Mouse (Mus musculus) heart, postnatal 10 days (tissue): ENCODE measurements around the gene Rtn4rl1. TPM values are rescaled to one million over a fixed set of nuclear protein-coding genes. Genes with fewer than 3 reads are reported as not detected.
"Not testable (repeated sequence)": the region's sequence is repeated elsewhere in the genome, so short reads cannot be mapped to it uniquely, and the experiment has no call there.

Source experiments
- DNase-seq, 2 experiments: peaks; one replicate each; pipeline ENCODE4 v3.0.0; 2021
- intact Hi-C: fragments of 180-260 bp; cut with DNase I; formaldehyde crosslinking; loops from one replicate; pipeline ENCODE4 v1.15.1; 2025
- total RNA-seq, 2 experiments: library from RNA; stranded (reverse); gene quantifications; 2 replicates each; pipeline ENCODE4 v1.2.3; 2021

Rtn4rl1 gene
- total RNA-seq, 2 experiments from 2014 or later: 13.9 to 21.4 TPM

DNA sequence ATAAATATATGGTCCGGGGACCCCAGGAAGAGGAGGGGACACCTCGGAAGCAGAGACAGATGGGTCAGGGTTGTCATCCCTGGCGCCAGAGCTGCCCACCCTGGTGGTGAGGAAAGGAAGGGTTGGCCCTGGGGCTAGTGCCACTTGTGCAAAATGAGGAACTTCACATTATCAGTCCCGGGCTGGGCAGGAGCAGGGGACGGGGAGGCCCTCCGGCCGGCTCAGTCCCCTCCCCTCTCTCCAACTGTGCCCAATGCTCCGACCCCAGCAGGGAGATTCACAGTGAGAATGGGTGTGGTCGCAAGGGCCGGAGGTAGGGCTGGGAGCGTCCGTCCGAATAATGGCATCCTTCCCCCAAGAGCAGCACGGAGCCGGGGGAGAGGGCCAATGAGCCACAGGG is 28.8 kb upstream of the Rtn4rl1 start:
- peak; percentile 40 to 53 for DNase-seq
- intact Hi-C loops: loop anchor here (2.0 to 5.0 kb wide), 2 partner anchors 32 to 116 kb away; no protein-coding TSS in a partner anchor

DNA sequence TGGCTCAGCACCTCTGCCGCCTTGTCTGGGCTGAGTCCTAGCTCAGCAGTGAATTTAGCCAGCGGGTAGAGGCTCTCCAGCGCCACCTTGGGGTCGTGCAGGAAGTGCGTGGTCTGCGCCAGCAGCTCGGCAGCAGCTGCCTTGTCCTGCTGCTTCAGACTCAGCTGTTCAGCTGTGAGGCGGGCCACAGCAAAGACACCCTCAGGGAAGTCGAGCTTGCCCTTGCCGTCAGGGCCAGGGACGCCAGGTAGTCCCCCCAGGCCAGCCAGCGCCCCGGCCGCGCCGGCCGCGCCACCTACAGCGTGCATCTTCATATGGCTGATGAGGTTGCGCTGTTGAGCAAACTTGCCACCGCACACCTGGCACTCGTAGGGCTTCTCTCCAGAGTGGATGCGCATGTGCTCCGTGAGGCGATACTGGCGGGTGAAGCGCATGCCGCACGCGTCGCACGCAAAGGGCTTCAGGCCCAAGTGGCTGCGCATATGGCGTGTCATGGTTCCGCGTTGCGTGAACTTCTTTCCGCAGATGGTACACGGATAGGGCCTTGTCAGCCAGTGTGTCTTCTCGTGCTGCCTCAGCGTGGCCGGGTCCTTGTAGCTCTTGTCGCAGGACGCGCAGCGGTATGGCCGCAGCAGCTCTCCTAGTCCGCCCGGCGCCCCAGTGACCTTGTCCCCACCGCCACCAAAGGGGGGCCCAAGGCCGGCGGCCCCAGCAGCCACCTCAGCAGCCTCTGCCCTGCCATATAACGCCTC is 28.0 kb upstream of the Rtn4rl1 start:
- peak; percentile 91 to 92 for DNase-seq
- intact Hi-C loops: loop anchor here (2.0 to 5.0 kb wide), 2 partner anchors 33 to 117 kb away; no protein-coding TSS in a partner anchor

DNA sequence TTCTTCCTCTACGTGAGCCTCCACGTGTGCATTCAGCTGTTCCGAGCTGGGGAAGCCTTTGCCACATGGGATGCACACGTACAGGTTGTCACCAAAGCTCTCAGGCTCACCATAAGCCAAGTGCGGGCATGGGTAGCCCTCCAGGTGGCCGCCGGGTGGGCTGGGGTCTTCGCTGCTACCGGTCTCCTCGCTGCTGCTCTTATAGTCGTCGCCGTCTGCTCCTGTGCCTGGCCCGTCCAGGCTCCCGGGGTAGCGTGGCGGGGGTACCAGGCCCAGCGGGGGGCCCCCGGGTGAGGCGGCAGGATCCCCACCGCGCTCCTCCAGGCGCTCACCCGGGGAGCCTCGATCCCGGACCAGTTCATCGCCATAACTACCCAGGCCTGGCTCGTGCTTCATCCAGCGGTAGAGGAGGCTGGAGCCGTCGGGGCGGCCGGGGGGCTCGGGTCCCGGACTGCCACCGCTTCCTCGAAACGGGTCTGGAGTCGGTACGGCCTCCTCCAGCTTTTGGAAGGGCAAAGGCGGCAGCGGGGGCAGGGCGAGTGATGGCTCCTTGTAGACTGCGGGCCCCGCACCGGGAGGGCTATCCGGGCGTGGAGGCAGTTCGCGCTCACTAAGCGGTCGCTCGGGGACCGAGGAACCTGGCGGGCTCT is 27.3 kb upstream of the Rtn4rl1 start:
- intact Hi-C loops: loop anchor here (5.0 kb wide), 1 partner anchor 34 kb away; no protein-coding TSS in a partner anchor
- peak; percentile 62 for DNase-seq

DNA sequence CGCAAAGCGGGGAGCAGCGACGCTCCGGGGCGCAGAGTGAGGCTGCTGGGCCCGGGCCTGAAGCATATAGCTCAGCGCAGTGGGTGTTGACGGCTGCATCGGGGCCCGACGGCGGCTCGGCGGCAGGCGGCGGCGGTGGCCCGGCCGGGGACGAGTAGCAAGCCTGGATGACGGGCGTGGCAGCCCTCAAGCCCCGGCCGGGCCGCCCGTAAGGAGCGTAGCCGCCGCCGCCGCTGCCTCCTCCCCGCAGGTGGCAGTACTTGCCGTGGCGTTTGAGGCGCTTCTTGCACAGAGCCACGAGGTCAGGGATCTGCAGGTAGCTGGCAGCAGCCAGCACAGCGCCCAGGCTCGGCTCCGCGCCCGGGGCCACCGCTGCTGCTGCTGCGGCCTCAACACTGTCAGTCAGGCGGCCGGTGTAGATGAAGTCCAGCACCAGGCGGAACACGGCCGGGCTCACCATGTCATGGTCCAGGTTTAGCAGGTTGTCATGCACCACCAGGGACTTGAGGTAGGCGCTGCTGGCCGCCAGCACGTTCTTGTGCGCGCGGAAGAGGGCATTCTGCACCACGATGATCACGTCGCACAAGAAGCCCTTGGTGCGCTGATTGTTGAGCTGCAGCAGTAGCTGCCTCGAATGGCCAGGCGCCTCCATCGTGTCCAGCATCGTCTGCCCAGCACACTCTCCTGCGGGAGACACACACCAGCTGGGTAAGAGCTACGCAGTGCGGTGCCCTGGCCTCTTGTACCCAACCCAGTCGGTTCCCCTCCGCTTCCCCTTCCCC is 26.5 kb upstream of the Rtn4rl1 start:
- intact Hi-C loops: loop anchor here (5.0 kb wide), 1 partner anchor 35 kb away; no protein-coding TSS in a partner anchor

DNA sequence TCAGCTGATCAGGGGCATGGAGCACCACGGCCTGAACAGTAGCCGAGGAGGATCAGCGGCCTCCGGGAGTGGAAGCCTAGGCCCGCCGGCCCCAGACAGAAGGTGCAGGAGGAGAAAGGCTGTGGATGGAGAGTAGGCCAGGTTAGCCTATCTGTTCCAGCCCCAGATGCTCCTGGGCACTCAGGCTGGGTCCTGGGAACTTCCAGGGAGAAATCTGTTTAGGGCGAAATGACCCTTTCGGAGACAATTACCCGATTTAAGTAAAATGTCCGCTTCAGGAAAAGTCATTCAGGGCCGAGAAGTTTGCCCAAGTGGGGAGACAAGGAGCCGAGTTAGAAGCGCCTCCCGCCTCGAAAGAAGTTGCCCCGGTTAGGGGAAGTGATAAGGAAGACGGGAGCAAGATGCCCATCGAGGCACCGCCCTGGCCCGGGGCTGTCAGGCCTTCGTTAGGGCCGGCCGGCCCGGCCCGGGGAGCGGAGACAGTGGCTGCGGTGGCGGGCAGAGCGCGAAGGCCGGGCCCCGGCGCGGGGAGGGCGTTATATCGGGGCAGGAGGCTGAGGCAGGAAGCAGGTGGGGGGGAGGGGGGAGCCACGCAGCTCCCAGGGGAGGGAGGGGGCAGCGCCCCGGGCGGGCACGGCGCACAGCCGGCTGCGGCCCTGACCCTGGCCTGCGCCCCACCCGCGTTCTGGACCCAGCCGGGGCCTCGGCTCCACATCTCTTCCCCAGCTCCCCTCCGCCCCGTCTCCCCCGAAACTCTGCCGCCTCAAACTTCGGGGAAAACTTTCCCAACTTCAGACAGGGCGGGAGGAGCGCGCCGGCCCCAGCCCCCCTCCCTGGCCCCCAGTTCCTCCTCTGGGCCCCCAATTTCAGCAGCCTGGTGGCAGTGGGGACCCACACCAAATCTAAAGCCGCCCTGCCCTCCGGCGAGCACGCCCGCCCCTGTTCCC is 25.7 kb upstream of the Rtn4rl1 start:
- intact Hi-C loops: loop anchor here (5.0 kb wide), 1 partner anchor 36 kb away; no protein-coding TSS in a partner anchor
- peak; percentile 71 for DNase-seq

More for the DNA sequence above, 26.5 kb upstream of the Rtn4rl1 start:
- peak; percentile 62 to 69 for DNase-seq

DNA sequence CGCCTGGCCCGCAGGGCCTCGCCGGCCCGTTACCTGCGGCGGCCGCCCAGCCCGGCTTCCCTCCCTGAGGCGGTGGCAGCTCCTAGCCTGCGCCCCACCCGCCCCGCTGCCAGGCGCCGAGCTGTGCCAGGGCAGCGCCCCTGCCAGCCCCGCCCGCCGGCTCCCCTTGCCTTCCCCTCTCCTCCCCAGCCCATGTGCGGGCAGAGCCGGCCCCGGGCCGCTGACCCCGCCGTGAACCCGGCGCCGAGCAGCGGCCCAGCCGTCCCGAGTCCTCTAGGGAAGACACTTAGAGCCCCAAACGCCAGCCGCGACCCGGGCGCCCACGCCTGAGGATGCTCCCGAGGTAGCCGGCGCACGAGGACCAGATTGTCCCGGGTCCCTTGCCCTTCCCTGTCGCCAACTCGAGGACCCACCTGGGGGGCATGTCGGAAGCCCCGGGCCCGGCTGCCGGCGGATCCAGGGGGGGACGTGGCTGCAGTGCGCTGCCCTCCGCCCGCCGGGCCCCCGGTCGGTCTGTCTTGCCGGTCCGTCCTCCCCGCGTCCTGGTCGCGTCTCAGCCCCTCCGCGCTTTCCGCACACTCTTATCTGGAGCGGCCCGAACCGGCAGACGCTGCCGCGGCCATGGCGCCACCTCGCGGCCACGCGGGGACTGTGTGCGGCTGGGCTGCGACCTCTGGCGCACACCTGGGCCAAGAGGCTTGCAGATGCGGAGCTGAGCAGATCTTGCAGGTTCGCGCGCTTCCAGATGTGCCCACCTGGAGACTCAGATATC is 24.8 kb upstream of the Rtn4rl1 start:
- intact Hi-C loops: loop anchor here (1.0 to 5.0 kb wide), 2 partner anchors 36 to 187 kb away; no protein-coding TSS in a partner anchor
- peak; percentile 92 to 94 for DNase-seq

DNA sequence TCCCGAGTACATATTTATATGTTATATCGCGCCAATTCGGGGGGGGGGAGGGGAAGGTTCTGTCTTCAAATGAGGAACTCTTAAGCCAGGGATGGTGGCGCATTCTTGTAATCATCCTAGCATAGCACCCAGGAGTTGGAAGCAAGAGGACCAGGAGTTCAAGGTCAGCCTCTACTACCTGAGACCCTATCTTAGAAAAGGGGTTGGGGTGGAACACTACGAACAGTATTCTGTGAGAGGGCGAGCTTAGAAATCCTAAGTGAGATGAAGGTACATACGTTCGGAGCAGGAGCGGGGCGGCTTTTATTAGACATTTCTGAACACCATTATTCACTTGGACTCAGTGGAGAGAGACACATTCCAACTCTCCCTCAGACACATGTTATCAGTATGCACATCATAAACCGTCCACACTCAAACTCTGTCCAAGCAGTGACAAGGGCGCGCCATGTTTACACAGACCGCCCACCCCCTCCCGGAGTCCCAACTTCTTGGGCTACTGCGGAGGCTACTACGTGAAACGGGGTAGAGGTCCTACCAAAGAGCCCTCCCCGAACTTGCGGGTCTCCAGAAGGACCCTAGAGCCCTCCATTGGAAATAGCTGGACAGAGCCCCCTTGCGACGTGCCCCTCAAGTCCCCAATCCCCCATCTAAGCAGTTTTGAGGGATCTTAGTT is 24.0 kb upstream of the Rtn4rl1 start, which contains the start of gene Hic1:
Hic1 (minus strand) TSS at position 115 of the 676 bp plus-strand sequence.
- intact Hi-C loops: loop anchor here (1.0 to 10.0 kb wide), 5 partner anchors 37 to 295 kb away; partner anchors contain the start of gene Tlcd2
- DNase-seq: peak; percentile 36 to 41

DNA sequence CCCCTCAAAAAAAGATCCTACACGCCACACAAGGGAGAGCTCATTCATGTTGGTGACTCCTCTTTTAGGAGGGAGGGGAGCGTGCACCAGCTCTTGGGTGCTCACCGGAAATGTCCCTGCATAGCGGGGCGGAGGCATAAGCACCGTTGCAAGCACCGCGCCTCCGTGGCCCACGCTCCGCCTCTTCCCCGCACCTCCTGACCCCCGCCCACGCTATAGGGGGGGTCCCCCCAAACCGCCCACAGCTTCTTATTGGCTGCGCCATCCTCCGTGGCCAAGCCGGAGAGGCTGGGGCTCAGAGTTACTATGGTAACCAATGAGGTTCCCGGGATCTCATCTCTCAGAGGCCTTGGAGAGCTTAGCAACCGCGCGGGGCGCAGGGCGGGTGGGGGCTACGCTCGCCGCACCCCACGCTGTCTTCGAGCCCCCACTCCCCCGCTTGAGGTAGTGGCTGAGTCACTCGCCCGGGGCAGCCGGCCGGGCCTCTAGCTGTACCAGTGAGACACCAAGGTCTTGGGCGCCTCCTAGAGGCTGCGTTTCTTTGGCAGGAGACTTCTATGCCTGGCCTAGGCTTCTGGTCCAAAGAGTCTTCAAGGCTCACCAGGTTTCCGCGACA is 23.3 kb upstream of the Rtn4rl1 start:
- intact Hi-C loops: loop anchor here (1.0 to 10.0 kb wide), 3 partner anchors 224 to 295 kb away; partner anchors contain the start of gene Tlcd2
- DNase-seq: peak; percentile 95 to 97

DNA sequence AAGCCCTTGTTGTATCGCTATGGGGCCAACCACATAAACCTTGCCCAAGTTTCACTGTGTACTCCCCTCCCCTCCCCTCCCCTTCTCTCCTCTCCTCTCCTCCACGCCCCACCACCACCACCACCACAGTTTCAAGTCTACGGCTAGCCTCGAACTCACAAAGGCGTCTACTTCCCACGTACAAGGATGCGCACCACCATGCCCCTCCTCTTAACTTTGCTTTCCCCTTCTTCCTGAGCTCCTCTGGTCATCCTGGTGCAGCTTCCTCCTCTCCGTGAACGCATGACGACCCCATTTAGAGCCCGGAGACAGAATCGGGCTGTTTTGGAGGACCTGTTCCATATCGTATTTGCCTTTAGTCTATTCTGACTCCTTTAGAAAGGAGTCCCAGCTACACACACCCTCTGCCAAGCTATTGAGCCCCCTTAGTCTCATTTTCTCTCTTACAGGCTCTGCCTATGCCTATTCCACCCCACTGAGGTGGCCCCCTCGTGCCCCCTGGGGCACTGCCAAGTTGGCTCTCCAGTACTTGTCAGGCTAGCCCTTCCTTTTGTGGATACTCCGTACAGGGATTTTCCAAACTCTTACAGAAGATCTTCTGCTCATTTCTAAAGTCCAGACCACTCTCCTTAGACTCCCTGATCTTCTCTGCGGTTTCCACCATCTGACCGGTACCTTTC is 22.3 kb upstream of the Rtn4rl1 start:
- intact Hi-C loops: loop anchor here (10.0 kb wide), 2 partner anchors 223 to 293 kb away; partner anchors contain the start of gene Tlcd2

DNA sequence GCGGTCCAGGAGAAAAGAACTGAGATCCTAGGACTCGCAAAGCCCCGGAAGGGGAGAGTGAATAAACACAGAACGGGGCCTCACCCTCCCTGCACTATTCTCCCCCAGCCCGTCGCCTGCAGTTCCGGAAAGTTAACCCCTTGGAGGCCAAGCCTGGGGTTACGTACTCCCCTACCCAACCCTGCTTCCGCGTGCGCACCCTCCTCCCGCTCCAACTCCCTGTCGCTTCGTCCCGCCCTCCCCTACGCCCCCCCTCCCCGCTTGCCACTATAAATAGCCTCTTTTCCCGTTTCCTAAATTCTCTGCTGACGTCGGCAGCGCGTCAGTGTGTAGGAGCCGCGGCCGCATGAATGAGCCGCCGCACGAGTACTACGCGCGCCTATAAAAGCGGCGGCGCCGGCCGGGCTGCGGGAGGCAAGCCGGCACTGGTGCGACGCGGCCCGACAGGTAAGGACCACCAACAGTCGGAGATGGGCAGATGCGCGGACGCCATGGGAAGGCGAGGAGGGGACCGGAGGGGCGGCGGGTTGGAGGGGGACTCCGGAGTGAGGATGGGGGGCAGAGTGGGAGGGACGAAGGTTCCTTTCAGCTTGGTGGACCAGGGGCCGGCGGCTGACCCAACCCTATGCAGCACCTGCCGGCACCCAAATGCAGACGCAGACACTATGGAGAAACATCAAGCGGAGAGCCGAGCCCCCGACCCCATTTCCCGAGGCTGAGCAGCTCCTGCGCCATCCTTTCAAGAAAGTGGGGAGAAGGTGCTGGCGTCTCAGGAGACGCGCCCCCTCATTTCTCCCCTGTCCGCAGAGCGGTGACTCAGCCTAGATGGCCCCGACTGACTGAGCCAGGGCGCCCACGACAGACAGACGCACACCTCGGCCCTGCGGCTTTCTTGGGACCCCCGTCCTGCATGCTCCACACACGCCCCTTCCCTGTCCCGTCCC is 21.2 kb upstream of the Rtn4rl1 start:
- intact Hi-C loops: loop anchor here (10.0 kb wide), 2 partner anchors 222 to 292 kb away; partner anchors contain the start of gene Tlcd2
- peak; percentile 21 to 41 for DNase-seq

More for the DNA sequence above, 22.3 kb upstream of the Rtn4rl1 start:
- DNase-seq: peak in 1 of 2 experiments; percentile 25

DNA sequence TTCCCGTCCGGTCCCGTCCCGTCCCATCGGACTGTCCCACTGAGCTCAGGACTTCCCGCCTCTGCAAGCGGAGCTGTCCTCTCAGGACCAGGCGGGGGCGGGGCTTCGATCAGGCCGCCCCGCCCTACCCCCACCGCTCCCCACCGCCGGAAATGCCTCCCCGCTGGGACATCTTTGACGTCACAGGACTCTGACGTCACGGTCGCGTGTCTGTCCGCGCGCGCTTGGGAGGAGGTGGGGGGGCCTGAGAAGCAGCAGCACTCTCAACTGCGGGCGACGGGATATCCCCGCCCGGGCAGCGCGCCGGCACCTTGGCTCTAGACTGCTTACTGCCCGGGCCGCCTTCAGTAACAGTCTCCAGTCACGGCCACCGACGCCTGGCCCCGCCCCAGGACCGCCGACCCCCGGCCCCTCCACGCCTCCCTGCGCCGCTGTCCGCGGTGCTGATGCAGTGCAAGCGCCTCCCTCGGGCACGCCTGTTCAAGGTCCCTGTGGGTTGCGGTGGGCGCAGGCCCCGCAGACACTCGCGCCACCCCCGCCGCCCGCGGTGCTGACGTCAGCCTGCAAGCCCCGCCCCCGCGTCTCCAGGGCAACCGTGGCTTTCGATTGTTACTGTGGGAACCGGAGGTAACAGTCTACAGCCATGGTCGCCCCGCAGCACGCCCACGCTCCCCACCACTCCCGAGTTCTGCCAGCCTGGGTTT is 20.3 kb upstream of the Rtn4rl1 start:
- DNase-seq: peak; percentile 84 to 91
- intact Hi-C loops: loop anchor here (10.0 kb wide), 2 partner anchors 222 to 292 kb away; partner anchors contain the start of gene Tlcd2

DNA sequence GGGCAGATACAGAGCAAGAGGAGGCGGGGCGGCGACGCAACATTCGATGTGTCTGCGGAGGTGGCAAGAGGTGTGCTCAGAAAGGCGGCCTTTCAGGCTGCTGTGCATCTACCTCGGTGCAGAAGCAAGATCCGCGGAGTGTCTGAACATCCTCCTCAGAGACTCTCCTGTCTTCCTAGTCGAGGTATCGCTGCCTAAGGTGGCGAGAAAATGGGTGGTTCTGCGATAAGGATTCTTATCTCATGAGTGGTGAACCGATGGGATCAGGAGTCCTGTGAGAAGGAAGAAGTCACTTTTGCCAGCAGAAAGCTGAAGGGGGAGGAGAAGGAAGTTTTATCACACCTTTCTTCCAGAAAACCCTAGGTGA is 19.8 kb upstream of the Rtn4rl1 start:
- no peak for DNase-seq
- intact Hi-C loops: loop anchor here (10.0 kb wide), 2 partner anchors 221 to 291 kb away; partner anchors contain the start of gene Tlcd2

DNA sequence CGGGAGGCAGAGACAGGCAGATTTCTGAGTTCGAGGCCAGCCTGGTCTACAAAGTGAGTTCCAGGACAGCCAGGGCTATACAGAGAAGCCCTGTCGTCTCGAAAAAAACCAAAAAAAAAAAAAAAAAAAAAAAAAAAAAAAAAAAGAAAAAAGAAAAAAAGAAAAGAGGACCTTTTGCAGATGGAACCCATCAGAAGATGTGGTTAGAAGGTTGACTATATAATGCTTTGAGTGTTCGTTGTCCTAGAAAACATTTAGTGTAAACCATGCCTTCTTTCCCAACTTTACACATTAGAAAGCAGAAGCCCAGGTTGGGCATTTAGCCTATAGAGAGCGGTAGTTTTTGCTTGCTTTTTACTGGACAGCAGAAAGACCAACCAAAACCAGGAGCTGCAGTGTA is 19.0 kb upstream of the Rtn4rl1 start:
- DNase-seq: not testable (repeated sequence)
- intact Hi-C loops: loop anchor here (10.0 kb wide), 2 partner anchors 220 to 290 kb away; partner anchors contain the start of gene Tlcd2

DNA sequence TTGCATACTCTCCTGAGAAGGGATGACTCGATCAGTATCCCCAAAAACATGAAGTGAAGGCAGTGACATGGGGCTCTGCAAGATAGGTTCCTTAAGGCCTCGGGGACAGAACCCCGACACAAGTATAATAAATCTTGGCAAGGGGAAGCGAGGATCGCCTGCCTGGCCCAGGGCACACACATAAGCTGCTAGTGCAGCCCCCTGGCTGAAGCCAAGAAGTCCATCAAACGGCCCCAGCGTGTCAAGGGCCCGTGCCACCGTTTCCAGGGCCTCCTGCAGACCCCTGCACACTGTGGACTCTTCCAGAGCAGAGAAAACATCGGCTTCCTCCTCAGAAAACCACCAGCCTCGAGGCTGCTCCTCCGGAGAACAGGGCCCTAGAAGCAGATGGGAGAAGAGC is 15.6 kb upstream of the Rtn4rl1 start:
- peak in 1 of 2 experiments; percentile 16 for DNase-seq
- intact Hi-C loops: loop anchor here (1.0 to 10.0 kb wide), 3 partner anchors 113 to 287 kb away; partner anchors contain the start of gene Tlcd2
